Mouse (Mus musculus) T-cell, adult 66 days (primary cell): Measurements from ENCODE around the gene Teddm3. TPM values are rescaled to one million over a fixed set of nuclear protein-coding genes. Genes with fewer than 3 reads are reported as not detected.

Experiments
- total RNA-seq, 2 experiments: library from RNA; stranded (reverse); gene quantifications; 3 replicates in 1 of 2; 4 replicates in 1 of 2; pipeline ENCODE4 v1.2.4; 2023

The Teddm3 gene
- under 1 TPM; 0.55 to 0.83 TPM for total RNA-seq

GRCm38 (mm10) chr16:21153900-21154299, at the start of gene Teddm3:
TSS of gene Teddm3 (minus strand) at chr16:21154000.

Other genes with a start within 250 kb of the Teddm3 start
- gene Ephb3, start 50.8 kb upstream of the Teddm3 start, total RNA-seq, result not detected